Mouse (Mus musculus) adrenal gland, postnatal 25 days (tissue): Measurements from ENCODE around the gene Ldb2. TPM values are rescaled to one million over a fixed set of nuclear protein-coding genes. Genes with fewer than 3 reads are reported as not detected.
A peak's percentile ranks its signal among the peaks of the same experiment; 100 is the strongest.

Experiments used
- DNase-seq: peaks from one replicate; pipeline ENCODE4 v3.0.0; 2021; ENCODE audit warnings: mixed read lengths
- total RNA-seq: library from RNA; stranded (reverse); gene quantifications from 2 replicates; pipeline ENCODE4 v1.2.3, GENCODE M21; 2021

The Ldb2 gene
- total RNA-seq, 1 experiment from 2014 or later = 53.1 TPM

DNA sequence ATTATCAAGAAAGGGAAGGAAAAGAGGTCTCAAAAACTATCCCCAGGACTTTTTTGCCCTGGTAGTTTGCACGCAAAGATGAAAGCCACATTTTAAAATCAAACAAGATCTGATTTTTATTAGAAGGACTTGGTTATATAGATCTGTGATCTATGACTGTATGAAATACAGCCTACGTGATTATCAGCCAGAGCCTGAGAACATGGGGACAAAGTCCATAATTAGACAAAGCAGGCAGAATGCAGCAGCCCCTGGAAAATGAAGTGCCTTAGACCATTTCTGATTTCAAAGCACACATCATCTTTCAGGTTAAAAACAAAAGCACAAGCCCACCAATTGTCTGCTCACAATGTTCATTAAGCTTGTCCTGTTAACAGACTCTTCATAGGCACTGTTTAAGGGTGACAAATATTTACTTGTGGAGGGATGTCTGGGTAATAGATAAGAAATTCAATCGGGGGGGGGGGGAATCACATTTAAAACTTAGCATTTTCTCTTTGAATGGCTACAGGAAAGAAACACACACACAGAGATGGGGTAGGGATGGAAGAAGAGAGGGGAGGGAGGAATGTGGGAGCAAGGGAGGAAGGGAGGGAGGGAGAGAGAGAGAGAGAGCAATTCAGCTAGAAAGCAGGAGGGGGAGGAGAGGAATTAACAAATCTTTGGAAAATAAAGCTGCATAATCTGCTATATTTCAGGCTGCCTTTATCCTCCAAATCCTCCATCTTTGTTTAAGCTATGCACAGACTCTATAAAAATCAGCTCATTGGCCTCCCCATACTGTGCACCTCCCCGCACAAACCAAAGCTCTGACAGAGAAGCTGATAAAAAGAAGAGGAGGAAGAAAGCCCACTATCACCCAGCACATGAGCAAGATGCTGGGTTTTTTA, 153.3 kb downstream of the Ldb2 start:
- no peak for DNase-seq

DNA sequence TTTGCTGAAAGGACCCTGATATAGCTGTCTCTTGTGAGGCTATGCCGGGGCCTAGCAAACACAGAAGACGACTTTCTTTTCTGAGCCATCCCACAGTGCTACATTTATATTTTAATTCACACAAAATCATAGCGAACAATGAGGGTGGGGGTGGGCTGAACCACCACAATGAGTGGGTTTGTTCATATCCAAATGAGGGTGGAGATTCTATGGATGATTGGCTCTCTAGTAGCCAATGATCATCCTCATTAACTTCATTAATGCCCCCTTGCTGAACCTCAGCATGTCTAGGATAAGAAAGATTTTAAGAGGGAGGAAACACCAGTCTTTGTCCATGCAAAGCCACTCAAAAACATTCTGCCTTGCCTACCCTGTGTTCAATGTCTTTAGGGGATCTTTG, 156.4 kb downstream of the Ldb2 start:
- DNase-seq = no peak

DNA sequence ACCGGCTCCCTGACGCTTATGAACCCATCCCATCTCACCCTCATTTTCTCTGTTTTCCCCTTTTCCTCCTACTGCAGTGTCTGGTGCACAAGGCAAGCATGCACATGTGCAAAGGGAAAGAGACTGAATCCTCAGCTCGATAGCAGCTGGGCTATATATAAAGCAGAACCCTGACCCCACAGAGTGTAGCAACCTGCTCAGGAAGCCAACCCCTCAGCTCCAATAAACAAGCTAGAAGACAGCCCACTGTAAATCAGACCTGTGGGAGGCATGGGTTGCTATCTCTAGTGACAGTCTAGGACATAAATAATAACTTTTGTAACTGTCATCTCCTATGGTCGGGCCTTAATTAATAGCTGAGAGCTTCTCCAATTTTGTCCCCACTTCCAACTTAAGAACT, 158.4 kb downstream of the Ldb2 start:
- DNase-seq = no peak

DNA sequence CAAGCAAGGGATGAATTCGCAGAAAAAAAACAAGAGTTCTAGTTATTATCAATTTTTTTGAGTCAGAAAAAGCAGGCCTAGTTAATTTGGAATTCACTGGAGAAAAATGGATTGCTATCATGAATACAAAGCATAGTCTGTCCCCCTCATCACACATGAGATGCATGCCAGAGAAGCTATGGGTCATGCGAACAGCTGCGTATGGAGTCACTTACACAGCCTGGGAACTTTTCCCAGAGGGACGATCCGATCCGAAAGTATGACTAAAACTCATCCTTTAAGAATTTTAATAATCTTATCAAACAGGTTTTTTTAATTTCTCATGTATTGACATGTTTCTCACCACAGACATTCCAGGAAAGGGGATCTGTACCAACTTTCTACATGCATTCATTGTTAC, 163.9 kb downstream of the Ldb2 start:
- DNase-seq = no peak

DNA sequence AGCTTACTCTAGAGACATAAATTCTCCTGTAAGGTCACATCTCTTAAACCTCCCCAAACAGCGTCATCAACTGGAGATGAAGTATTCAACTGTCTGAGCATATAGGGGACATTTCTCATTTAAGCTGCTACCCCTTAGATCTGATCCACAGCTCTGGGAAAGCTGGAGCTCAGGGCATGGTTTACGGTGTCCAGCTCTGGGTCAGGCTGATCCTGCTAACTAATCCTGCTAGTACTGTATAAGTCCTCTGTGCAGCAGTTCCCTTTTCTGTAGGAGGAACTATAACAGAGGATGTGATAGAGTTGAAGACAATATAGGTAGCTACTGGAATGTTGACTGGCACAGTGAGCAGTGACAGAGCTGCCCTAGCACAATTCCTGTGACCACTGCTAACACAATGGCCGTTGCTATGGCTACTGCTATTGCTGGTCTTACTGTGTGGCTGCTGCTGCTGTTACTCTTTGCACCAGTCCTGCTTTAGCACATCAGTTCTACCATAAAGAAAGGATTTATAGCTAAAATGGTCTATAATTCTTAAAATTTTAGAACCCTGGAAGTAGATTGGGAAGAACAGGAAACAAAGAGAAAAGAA, 170.3 kb downstream of the Ldb2 start:
- DNase-seq = no peak

DNA sequence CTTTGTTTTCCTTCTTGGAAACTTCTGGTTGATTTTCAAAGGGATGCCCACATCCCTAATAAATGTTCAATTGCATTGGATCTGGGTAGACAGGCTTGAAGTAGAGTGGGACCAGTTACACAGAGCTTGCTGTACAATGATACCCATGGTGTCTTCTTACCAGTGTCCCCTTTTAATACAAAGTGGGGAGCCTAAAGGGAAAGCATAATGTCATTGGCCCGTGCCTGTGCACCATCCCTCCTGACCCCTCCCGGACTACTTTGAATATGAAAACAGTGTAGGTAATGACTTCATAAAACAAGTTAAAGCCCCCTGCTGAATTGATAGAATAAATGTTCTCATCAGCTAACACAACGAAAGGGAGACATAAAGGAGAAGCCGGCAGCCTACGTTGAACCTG, 172.0 kb downstream of the Ldb2 start:
- DNase-seq = no peak

DNA sequence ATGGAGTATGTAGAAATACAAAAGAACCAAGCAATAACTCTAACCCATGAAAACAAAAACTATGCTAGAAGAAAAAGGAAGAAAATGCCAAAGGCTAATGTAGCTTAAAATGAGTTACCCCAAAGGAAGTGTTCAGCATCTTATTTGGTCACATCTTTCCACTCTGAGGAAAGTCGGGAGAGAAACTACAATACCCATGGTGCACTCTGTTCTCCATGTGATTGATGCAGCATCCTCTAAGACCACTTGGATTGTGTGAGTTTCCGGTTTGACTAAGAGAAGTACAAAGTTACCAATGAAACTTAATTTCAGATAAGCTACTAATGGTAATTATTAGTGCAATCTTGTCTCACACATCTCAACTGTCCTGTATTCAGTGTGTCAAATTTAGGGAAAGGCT, 172.6 kb downstream of the Ldb2 start:
- DNase-seq = no peak

DNA sequence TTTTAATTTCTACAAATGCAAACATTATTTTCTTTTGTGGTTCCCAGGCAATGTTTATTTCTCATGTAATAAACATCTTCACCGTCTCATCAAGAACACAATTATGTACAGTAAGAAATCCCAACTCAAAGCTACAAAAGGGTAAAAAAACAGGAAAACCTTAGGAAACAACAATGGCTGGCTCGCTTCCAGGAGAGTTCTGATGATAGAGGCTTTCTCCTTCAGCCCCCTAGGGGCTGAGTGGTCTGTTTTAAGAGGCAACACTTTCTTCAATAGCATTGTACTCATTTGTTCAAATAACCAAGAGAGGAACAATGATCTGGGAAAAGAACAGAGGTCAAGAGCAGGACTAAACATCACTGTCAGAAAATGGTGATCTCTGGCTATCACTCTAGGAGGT, 173.4 kb downstream of the Ldb2 start:
- peak; percentile 33 for DNase-seq

DNA sequence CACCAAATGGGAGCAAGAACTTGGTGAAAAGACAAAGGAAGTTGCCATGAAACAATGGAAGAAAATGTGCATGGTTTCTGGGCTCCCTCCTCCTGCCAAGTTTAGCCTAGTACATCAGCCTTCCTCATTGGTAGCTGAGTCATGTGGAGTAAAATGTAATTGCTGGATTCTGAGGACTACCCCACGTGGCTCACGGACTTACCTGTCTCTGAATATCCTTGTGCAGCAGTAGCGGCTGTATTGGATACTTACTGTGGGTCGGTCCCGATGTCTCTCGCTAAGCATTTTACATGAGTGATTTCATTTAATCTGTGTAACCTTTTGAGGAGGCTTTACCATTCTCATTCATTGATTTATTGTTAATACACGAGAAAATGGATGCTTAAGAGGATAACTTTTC, 183.8 kb downstream of the Ldb2 start:
- DNase-seq = no peak

DNA sequence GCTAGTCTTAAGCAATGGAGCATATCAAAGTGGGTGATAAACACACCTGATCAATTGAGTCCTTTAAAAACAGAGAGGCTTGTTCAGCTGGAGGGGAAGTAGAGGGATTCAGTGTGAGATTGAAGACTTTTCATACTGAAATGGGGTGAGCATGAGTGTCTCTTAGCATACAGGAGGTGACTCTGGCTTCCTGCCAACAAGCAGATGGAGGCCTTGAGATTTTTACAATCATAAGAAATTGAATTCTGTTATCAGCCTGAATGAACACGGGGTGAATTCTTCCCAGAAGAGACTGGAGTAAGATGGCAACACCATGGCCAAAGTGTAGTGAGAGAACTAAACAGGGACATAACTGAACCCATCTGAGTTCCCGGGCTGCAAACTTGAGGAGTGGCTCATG, 190.6 kb downstream of the Ldb2 start:
- DNase-seq = no peak

DNA sequence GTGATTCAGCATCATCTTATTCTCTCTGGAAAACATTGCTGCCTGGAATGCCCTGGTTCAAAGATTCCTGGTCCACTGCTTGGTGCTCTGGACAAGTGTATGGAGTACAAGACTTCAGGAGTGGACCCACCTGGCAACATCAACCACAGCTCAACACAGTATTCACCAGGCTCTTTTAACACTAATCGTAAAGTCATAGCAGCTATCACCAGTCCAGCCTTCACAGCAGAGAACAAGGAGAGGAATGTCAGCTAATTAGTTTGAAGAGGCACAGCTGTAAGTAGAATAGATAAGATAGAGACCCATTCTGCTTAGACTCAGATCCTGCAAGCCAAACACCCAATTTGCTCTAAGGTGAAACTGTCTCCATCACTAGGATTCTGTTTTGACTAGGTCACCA, 198.1 kb downstream of the Ldb2 start:
- no peak for DNase-seq

DNA sequence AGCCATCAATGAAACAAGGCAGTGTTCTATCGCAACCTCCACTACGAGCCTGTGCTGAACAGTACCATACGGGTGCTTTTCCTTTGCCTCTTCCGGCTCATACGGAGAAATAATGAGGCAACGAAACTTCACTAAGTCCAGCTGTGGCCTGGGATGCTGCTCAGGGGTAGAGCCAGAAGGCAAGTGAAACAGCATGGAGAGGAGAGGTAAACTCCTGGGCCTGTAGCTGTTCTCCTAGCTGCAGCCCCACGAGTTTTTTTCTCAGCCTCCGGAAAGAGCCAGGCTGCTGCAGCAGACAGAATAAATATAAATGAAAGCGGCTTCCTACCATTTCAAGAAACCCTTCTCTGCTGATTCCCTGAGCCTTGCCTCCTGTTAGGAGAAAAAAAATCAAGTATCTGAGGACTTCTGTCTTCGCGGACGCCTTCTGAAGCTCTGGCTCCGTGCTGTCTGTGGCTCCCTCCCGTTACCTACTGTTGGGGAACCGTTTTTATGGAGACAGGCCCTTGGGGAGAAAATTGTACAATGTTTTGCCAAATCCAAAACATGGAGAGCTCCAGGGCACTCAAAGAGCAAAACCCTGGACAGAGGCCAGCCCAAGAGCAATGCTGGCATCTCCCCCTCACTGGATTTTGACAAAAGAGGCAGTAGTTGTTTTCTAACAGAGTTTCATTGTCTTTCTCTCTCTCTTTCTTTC, 205.8 kb downstream of the Ldb2 start:
- peak; percentile 33 for DNase-seq

DNA sequence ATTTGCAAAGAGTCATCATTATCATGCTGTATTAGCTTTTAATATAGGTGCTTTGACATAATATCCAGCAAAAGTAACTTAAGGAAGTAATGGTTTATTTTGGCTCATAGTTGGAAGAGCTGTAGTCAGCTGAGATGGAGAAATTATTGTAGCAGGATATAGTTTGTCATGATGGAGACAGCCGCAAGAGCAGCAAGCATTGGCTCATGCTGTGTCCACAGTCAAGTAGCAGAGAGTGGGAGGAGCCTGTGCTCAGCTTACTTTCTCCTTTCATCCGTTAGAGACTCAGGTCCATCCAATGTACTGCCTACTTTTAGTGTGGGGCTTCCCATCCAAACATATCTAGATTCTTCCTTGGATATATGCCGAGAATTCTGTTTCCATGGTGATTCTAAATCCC, 208.7 kb downstream of the Ldb2 start:
- DNase-seq = no peak

DNA sequence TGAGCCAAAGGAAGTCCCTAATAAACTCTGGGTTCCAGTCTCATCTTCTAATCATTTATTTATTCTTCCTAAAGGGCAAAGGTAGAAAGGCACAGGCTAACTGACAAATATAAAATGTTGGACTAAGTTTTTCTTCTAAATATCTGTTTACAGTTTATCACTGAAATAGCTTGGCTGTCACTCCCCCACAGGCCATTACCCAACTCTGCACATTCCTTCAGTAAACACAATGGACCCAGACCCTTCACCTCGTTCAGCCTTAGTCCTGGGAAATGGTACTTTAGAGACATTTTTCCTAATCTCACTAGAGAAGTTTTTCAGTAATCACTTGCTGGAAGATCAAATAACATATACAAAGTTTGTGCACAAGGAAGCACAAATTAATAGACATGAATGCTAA, 210.2 kb downstream of the Ldb2 start:
- no peak for DNase-seq

DNA sequence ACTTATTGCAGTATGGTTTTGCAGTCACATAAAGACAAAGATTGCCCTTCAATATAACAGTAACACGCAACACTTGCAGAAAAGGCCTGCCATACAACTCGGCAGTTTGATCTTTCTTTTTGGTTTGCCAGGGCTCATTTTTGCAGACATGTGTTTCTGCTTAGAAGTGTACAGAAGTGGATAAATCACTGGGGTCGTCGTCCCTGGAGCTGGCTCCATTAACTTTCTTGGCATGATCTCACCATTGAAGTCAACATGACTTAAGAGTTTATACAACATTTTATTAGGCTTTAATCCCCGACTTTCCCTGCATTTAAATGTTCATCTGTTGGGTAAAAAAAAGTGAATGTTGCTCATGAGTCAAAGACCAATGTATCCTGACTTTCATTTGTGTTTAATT, 212.9 kb downstream of the Ldb2 start:
- no peak for DNase-seq

DNA sequence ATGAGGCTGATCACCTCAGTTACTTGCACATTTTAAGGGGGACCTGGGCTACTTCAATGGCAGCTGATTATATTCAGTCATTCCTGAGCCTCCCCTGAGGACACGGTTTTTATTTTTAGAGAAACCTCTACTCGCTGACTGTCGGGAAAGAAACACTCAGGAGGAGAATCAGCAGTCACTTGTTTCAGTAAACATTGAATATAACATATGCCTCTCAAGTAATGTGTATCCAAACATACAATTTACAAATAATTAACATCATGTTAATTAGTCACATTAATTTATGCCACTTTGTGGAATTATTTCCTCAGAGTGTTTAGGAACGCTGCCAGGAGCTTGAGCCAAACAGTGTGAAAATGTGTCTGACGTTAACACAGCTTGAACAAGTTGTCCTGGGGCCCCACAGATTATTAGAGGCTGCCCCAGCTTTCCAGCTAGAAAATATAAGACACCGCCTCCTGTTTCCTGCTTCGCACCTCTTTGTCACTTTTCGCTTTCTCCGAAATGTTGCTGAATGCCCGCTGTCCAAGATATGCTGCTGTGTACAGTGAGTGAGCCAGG, 219.5 kb downstream of the Ldb2 start:
- DNase-seq = no peak

DNA sequence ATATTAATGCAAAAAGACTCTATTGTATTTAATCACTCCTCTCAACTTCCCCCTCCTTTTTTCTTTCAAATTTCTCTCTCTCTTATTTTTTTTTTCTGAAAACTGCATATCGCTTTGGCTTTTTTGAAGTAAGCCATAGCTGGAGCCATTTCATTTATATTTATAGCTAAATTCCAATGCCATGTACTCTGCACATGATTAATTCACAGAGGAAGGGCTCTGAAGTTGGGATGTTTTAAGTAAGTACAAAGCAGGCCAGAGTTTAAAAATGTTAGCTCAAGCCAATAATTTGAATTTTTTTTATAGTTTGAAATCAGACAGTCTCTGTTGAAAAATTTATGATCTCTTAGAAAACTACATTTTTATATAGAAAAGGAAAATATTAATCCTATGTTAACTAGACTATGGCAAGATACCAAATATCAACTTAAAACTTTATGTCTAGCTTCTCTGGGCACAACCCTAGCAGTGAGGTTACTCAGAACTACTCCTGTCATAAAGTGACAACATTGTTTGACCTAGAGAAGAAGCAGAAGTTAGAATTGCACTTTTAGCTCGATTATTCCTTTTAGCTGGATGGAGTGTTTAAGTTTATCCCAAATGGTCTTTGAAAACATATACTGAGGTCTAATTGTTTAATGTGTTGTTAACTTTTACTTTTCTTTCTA, 222.7 kb downstream of the Ldb2 start:
- no peak for DNase-seq

DNA sequence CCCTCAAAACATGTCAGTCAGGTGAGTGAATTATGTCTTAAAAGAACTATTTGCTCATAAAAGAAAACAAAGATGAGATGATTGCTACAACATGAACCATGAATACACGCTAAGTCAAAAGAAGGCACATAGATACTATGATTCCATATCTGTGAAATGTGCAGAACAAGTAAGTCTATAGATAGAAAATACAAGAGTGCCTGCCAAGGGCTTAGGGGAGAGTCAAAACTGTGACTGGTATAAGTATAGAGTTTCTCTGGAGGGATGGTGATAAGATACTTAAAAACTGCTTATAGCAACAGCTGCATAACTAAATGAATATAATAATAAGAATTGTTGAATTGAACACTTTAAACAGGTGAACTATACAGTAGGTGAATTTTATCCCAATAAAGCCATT, 224.8 kb downstream of the Ldb2 start:
- DNase-seq = no peak

DNA sequence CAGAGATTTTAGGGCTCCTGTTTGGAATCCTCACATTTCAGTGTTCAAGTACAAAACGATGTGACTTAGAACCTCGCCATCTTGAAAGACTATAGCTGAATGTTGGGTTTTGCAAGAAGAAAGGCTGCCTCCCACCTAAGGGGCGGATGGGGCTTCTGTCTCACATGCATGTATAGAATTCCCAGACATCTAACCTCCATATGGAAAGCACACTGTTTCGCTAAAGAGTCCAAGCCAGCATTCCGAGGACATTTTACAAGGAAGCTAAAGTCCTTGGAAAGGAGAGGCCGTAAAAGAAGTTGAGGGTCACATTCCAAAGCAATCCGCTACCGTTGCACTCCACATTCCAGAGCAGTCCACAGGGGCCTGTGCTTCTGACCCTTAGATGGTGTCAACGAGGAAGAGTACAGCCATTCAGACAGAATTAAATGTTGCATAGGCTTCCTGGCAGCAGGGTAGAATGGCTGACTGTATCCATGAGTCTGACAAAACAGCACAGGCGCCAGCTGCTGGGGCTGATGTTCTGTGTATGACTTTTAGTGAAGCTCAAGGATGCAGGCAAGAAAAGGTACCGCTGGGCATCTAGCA, 245.6 kb downstream of the Ldb2 start:
- no peak for DNase-seq

DNA sequence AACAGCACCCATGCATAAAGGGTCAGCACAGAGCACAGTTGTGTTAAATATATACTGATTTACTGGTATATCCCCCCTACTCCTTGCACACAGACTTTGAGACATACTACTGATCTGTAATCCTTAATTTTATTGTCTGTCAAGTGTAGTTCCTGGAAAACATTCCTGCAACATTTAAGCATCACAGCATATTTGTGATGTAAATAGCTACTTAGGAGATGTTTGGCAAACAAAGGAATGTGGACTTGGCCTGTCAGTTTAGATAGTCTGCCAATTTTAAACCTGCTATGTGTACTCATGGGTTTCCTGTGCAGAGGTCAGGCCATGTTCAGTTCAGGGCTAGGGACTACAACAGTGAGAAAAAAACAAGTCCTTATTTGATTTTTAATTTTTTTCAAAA, 246.3 kb downstream of the Ldb2 start:
- no peak for DNase-seq

DNA sequence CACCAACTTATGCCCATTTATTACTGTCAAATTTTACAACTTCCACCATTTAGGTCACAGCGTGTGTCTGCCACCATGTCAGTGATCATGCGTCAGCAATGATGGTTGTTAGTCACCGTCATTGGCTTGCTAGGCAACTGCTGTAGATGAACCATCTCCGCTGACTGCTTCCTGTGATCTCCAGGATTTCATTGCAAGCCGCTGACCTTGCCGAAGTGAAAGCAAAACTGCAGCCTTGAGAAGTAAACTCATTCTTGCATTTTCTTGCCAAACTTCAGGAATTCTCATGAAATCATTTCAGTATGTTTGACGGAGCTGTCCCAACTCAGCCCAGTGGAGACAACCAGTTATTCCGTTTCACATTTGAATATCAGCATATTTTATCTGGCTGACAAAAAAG, 247.4 kb downstream of the Ldb2 start:
- DNase-seq = peak; percentile 46

DNA sequence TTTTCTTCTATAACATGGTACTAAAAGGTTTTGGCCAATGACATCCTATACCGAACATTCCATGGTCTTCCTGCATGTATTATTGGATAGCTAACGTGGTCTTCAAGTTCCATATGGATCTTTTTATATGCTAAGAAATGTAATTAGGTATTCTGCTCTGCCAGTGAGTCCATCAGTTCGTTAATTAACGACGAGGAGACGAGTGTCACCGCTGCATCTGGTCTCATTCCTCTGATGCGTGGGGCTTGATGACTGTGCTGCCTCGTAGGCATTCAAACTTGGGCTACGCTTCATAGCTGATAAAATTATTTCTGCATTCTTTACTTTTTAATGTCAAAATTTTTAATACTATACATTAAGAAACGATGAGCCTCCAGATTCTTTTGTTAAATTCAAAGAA, 251.0 kb downstream of the Ldb2 start:
- DNase-seq = no peak
